Mouse (Mus musculus): ENCODE measurements at regions not wholly inside any gene's neighbourhood (a gene's known extent, or its start where the extent isn't known, plus 50 kb on each side); places are given as distances from the start of the nearest gene placed in this dataset.

DNA sequence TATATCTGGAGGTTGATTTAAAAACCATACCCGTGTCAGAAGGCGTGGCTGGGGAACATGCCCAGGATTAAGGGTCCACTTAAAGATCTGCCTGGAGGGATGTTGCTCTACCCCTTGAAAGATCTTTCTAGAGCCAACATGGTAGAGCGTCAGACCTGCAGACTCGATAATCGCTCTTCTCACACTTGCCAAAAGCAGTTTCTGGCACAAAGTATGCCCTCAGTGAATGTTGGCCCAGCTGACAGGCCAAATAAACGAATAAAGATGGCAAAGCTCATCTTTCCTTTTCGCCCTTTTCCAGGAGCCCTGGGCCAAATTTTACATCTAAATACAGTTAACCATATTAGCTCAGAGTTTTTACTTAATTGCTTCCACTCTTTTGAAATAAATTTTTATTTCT lies 118.4 kb upstream of the Gsc start:
- Histone ChIP-seq H3K4me1 (ENCODE audit: control insufficient read depth, insufficient read depth, low read length) (peaks cover 29% of the 10 kb centered on the region), H3K9me3 (ENCODE audit: control insufficient read depth, low read length) (no peaks in the 10 kb centered on the region), H3K9ac (ENCODE audit: low read depth, low read length, severe bottlenecking) (no peak overlapping the region), H3K27ac (replicated peaks; ENCODE audit: low read depth, low read length) (no peak overlapping the region), H3K4me3 (replicated peaks; ENCODE audit: low read length) (no peak overlapping the region), H3K36me3 (ENCODE audit: control insufficient read depth, insufficient read depth, low read length) (no peaks in the 10 kb centered on the region), H3K27me3 (ENCODE audit: control insufficient read depth, insufficient read depth, low read length) (peaks cover 6% of the 10 kb centered on the region; the same call in 1 of the 2 replicates), H3K4me2 (replicated peaks; ENCODE audit: low read depth, low read length, severe bottlenecking) (no peak overlapping the region)
- DNase-seq (ENCODE audit: low spot score), result no peak
- no peak for TF ChIP-seq POLR2A (IDR thresholded peaks at IDR 0.05; ENCODE audit: borderline replicate concordance, extremely low read depth, insufficient read depth, insufficient read length)
- no peak for ATAC-seq (ENCODE audit: low FRiP score, low read depth)
- 63% methylated on average over 7 of the region's 7 CpGs for WGBS

DNA sequence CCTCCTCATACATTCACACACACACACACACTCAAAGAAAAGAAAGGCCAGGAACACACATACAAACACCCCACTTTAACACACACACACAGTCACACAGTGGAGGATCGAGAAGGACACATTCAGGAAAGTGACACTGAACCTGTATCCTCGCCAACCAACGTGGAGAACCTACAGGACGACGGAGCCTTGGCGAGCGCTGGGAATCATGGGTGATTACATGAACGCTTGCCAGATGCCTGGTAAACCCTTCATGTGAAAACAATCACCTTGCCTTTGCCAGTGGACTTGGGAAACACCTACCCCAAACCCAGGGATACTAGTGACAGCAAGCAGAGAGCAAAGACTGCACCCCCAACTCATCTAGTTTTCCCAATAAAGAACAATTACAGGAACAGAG lies 117.2 kb upstream of the Gsc start:
- WGBS, result 41% methylated on average over 8 of the region's 8 CpGs
- Histone ChIP-seq H3K27ac (replicated peaks; ENCODE audit: low read depth, low read length) (no peak overlapping the region), H3K36me3 (ENCODE audit: control insufficient read depth, insufficient read depth, low read length) (no peaks in the 10 kb centered on the region), H3K4me1 (ENCODE audit: control insufficient read depth, insufficient read depth, low read length) (peaks cover 29% of the 10 kb centered on the region), H3K9me3 (ENCODE audit: control insufficient read depth, low read length) (no peaks in the 10 kb centered on the region), H3K9ac (ENCODE audit: low read depth, low read length, severe bottlenecking) (no peak overlapping the region), H3K4me2 (replicated peaks; ENCODE audit: low read depth, low read length, severe bottlenecking) (no peak overlapping the region), H3K27me3 (ENCODE audit: control insufficient read depth, insufficient read depth, low read length) (peaks cover 12% of the 10 kb centered on the region; the same call in 1 of the 2 replicates), H3K4me3 (replicated peaks; ENCODE audit: low read length) (no peak overlapping the region)
- TF ChIP-seq POLR2A (IDR thresholded peaks at IDR 0.05; ENCODE audit: borderline replicate concordance, extremely low read depth, insufficient read depth, insufficient read length), result no peak
- peak; percentile 29 for DNase-seq (ENCODE audit: low spot score)
- no peak for ATAC-seq (ENCODE audit: low FRiP score, low read depth)

DNA sequence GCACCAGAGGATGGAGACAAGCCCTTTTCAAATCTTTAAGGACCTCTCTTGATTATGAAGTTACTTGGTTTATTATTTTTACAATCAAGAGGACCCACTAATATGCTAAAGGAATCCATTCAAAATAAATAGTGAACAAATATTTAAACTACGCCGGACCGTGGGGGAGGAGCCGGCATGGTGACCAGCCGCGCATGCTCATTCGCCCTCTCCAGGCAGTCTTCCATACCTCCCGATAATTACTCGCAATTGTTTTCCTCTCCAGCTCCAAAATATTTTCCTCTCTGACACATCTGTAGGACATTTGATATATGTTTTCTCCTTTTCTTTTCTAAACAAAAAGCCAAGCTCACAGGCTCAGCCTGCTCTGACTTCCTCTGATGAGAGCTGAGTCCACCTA lies 111.3 kb upstream of the Gsc start:
- WGBS, result 73% methylated on average over 9 of the region's 9 CpGs
- Histone ChIP-seq H3K4me2 (replicated peaks; ENCODE audit: low read depth, low read length, severe bottlenecking) (no peak overlapping the region), H3K9me3 (ENCODE audit: control insufficient read depth, low read length) (no peaks in the 10 kb centered on the region), H3K27me3 (ENCODE audit: control insufficient read depth, insufficient read depth, low read length) (peaks cover 14% of the 10 kb centered on the region; the same call in 1 of the 2 replicates), H3K27ac (replicated peaks; ENCODE audit: low read depth, low read length) (no peak overlapping the region), H3K4me1 (ENCODE audit: control insufficient read depth, insufficient read depth, low read length) (peaks cover 21% of the 10 kb centered on the region), H3K36me3 (ENCODE audit: control insufficient read depth, insufficient read depth, low read length) (no peaks in the 10 kb centered on the region), H3K9ac (ENCODE audit: low read depth, low read length, severe bottlenecking) (no peak overlapping the region), H3K4me3 (replicated peaks; ENCODE audit: low read length) (no peak overlapping the region)
- no peak for DNase-seq (ENCODE audit: low spot score)
- no peak for ATAC-seq (ENCODE audit: low FRiP score, low read depth)
- no peak for TF ChIP-seq POLR2A (IDR thresholded peaks at IDR 0.05; ENCODE audit: borderline replicate concordance, extremely low read depth, insufficient read depth, insufficient read length)

DNA sequence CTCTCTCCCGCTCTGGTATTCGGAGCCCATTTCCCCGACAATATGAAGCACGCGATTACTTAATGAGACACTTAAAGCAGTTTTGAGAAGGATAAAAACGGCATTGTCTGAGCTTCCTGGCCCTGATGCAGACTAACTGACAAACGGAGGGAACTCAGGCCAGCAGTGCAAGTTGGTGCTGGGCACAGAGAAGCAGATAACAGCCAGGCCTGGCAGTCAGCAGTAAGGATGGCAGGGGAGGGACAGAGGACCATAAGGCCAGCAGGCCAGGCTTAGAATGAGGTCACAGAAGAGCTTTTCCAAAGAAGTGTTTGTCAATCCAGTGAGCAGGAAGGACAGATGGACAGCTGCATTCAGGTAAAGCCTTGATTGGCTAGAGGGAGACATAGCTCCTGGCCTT lies 107.7 kb upstream of the Gsc start:
- H3K4me2 ChIP-seq (replicated peaks; ENCODE audit: low read depth, low read length, severe bottlenecking), result no peak overlapping the region
- no peaks in the 10 kb centered on the region for H3K36me3 ChIP-seq (ENCODE audit: control insufficient read depth, insufficient read depth, low read length)
- WGBS, result 37% methylated on average over 7 of the region's 7 CpGs
- no peak overlapping the region for H3K27ac ChIP-seq (replicated peaks; ENCODE audit: low read depth, low read length)
- no peak for ATAC-seq (ENCODE audit: low FRiP score, low read depth)
- no peak overlapping the region for H3K4me3 ChIP-seq (replicated peaks; ENCODE audit: low read length)
- peaks cover 13% of the 10 kb centered on the region; the same call in 1 of the 2 replicates for H3K27me3 ChIP-seq (ENCODE audit: control insufficient read depth, insufficient read depth, low read length)
- no peak for DNase-seq (ENCODE audit: low spot score)
- H3K9me3 ChIP-seq (ENCODE audit: control insufficient read depth, low read length), result no peaks in the 10 kb centered on the region
- no peak overlapping the region for H3K9ac ChIP-seq (ENCODE audit: low read depth, low read length, severe bottlenecking)
- peaks cover 21% of the 10 kb centered on the region for H3K4me1 ChIP-seq (ENCODE audit: control insufficient read depth, insufficient read depth, low read length)
- no peak for TF ChIP-seq POLR2A (IDR thresholded peaks at IDR 0.05; ENCODE audit: borderline replicate concordance, extremely low read depth, insufficient read depth, insufficient read length)

DNA sequence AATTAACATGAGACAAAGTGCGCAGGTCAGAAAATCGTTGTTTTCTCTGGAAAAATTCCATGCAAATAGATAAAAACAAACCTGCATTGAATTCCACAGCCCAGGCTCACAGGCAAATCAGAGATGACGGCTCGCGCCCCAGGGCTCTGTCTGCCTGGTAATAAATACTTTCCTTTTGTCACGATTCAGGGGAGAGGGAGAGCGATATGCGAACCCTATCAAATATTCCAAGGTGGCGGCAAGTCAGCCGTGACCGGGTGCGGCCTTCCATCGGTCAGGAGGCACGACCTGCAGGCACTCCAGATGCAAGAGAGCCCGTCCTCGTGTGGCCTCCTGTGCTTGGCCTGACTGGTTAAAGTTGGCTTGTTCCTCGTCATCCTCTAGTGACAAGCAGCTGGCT lies 94.5 kb upstream of the Gsc start:
- Histone ChIP-seq H3K4me2 (replicated peaks; ENCODE audit: low read depth, low read length, severe bottlenecking) (no peak overlapping the region), H3K4me3 (replicated peaks; ENCODE audit: low read length) (no peak overlapping the region), H3K27me3 (ENCODE audit: control insufficient read depth, insufficient read depth, low read length) (no peaks in the 10 kb centered on the region), H3K27ac (replicated peaks; ENCODE audit: low read depth, low read length) (no peak overlapping the region), H3K9me3 (ENCODE audit: control insufficient read depth, low read length) (no peaks in the 10 kb centered on the region), H3K36me3 (ENCODE audit: control insufficient read depth, insufficient read depth, low read length) (no peaks in the 10 kb centered on the region), H3K4me1 (ENCODE audit: control insufficient read depth, insufficient read depth, low read length) (no peaks in the 10 kb centered on the region), H3K9ac (ENCODE audit: low read depth, low read length, severe bottlenecking) (no peak overlapping the region)
- 67% methylated on average over 17 of the region's 17 CpGs for WGBS
- no peak for ATAC-seq (ENCODE audit: low FRiP score, low read depth)
- DNase-seq (ENCODE audit: low spot score), result no peak
- TF ChIP-seq POLR2A (IDR thresholded peaks at IDR 0.05; ENCODE audit: borderline replicate concordance, extremely low read depth, insufficient read depth, insufficient read length), result no peak

DNA sequence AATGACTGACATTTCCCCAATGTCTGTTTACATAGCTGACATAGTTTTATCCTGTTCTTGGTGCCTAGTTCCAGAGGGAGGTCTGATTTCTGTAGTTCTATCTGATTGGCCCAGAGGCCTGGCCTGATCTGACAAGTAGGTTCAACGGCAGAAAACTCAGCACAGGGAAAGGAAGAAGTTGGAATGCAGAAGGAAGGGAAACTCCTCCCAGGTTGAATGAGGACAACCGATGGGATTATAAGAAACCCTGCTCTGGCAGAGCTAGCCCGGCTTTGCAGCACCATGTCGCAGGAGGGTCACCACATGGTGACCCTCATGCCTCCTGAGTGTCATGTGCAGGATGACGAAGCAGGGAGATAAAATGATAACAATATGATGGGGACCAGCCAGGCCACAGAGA lies 89.8 kb upstream of the Gsc start:
- Histone ChIP-seq H3K4me3 (replicated peaks; ENCODE audit: low read length) (no peak overlapping the region), H3K27me3 (ENCODE audit: control insufficient read depth, insufficient read depth, low read length) (no peaks in the 10 kb centered on the region), H3K9me3 (ENCODE audit: control insufficient read depth, low read length) (no peaks in the 10 kb centered on the region), H3K36me3 (ENCODE audit: control insufficient read depth, insufficient read depth, low read length) (no peaks in the 10 kb centered on the region), H3K9ac (ENCODE audit: low read depth, low read length, severe bottlenecking) (no peak overlapping the region), H3K4me1 (ENCODE audit: control insufficient read depth, insufficient read depth, low read length) (no peaks in the 10 kb centered on the region), H3K4me2 (replicated peaks; ENCODE audit: low read depth, low read length, severe bottlenecking) (no peak overlapping the region), H3K27ac (replicated peaks; ENCODE audit: low read depth, low read length) (no peak overlapping the region)
- ATAC-seq (ENCODE audit: low FRiP score, low read depth), result no peak
- no peak for TF ChIP-seq POLR2A (IDR thresholded peaks at IDR 0.05; ENCODE audit: borderline replicate concordance, extremely low read depth, insufficient read depth, insufficient read length)
- DNase-seq (ENCODE audit: low spot score), result no peak
- 58% methylated on average over 5 of the region's 5 CpGs for WGBS
